Mouse (Mus musculus): ENCODE data around the gene Rab26. TPM values are rescaled to one million over a fixed set of nuclear protein-coding genes. Genes with fewer than 3 reads are reported as not detected.

Gene Rab26
- 0.71 and 1.4 TPM in 2 replicates for polyA plus RNA-seq (2012; rRNA removed)

DNA sequence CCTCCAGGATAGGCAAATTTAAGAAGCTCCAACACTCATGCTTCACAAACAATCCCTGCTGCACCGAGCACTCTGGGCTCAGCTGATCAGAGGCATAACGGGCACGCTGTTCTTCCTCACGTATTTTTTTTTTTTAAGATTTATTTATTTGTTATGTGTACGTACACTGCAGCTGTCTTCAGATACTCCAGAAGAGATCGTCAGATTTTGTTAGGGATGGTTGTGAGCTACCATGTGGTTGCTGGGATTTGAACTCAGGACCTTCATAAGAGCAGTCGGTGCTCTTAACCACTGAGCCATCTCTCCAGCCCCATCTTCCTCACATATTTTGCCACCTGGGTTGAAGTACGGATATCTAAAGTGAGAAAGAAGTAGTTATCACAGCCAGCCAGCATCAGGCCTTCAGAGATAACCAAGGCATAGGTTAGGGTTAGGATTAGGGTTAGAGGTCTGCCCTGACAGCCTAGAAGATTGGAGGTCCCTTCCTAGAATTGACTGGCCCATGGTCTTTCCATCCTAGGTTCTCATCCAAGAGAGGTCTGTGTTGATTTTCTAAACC is at the start of gene Rab26:
TSS of gene Rab26 (minus strand) at position 51 of the 559 bp plus-strand sequence.

DNA sequence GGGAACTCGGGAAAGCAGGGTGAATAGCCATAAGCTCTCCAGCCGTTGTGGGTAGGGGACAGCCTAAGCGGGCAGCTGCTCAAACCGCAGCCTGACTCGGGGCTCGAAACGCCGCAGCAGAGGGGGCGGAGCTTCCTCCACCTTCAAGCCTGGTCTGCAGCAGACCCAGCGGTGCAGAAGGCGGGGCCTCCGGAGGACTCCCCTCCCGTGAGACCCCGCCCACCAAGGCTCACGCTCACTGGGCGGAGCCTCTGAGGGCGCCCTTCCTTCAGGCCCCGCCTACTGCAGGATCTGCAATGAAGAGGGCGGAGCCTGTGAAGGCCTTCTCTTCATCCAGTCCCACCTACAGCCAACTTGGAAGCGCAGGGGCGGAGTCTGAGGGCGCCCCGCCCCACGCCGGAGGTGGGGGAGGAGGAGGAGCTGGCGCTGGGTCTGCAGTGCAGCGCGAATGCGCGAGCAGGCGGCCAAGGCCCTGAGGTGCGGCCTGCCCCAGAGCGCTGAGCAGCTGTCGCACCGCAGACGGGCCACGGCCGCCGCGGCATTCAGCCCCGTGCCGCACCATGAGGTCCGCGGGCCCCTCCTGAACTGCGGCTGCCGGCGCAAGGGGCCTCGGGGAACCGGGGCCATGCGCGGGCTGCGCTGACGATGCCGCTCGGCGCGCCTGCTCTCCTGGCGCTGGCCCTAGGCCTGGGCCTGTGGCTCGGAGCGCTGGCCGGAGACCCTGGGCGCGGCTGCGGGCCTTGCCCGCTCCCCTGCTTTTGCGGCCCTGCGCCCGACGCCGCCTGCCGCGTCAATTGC is 15.8 kb upstream of the Rab26 start, which contains the start of gene Pkd1:
TSS of gene Pkd1 (plus strand) at position 217 of the 798 bp plus-strand sequence.

DNA sequence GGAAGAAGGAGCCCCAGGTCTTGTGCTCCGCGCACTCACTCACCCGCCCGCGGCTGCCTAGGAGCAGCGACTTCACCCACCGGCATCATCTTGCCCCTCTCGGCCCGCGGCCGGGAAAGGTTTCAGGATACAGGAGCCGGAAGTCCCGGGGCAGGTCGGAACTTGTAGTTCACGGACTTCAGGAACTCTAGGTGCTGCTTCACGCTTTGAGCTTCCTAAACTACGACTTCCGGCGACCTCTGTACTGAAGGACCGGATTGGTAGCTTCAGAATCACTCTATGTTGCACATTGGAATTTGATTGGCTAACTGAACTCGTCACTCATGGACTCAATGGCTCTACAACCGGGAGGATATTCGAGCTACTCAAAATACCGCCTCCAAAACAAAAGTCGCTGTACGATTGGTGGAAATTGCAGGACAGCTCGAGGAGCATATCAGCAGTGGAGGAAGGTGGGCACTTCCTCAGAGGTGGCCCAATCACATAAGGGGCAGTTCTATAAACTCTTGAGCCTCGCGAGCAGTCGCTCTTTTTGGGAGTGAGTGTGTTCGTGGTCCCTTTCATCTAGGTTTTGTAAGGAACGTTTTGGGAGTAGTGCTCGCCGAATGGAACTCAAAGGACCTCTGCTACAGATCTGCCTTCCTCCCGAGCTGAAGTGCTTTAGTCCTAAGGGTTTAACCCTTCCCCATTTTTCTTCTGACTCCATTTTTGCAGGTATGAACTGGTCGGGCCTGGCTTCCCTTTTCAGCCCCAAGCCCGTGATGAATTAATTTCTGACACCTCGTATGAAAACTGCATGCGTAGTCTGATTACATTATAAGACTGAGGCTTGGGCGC is 6.1 kb downstream of the Rab26 start, which contains the start of gene Traf7:
TSS of gene Traf7 (minus strand) at position 216 of the 837 bp plus-strand sequence.

DNA sequence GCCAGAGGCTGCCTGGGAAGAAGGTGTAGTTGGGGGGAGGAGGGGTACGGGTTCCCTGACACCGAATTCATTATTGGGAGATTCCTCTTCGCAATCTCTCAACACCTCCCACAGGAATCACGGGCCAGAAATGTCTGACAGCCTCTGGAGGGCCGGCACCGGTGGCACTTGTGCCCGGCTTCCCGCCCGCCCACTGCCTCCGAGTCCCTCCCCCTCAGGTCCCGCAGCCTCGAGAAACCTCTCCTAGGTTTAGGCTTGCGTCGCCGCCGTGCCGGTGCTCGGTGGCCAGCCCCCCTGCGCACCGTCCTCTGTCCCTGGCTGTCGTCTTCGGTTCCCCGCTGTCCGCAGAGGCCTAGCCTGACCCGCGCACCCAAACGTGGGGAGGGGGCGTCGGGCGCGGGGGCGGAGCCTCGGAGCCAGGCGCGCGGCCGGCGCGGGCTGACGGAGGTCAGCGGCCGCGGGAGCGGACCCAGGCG is 45.8 kb downstream of the Rab26 start, which contains the start of gene Caskin1:
TSS of gene Caskin1 (plus strand) at position 416 of the 476 bp plus-strand sequence.

DNA sequence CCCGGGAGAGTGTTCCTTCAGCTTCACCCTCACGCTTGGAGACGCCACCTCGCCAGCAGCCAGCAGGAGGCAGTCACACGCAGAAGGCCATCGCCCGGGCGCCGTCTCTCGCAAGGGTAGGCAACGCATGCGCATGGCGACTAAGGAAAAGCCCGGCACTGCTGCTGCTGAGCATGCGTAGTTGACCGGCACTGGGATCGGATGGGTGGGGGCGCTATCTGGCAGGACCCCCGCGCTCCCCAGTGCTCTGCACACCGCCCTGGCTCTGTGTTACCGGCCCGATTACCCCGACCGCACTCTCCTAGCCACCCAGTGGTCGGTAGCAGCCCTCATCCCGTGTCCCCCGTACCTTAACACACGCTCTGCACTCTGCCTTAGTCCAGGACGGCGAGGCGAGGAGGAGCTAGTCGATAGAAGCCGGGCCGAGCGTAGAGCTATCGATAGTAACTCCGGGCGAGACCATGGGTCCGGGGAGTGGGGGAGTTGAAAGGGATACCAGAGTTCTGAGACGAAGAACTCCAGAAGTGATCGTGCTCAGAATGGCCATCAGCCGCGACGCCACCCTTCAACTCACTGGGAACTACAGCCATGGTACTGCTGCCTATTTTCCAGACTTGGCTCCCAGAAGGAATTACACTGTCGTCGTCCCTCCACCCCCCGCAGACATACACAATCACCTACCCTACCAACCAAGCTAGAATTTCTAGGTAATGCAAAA is 55.2 kb downstream of the Rab26 start, which contains the start of gene Mlst8:
TSS of gene Mlst8 (minus strand) at position 416 of the 718 bp plus-strand sequence.

Other genes with a start within 250 kb of the Rab26 start
- not detected in 2 replicates for gene Abca17, start 183.1 kb downstream of the Rab26 start, polyA plus RNA-seq (2012; rRNA removed)
- gene Abca3, start 182.3 kb downstream of the Rab26 start, polyA plus RNA-seq (2012; rRNA removed) = 31.5 and 35.2 TPM in 2 replicates
- 153 and 155 TPM in 2 replicates for gene Rnps1, start 119.6 kb downstream of the Rab26 start, polyA plus RNA-seq (2012; rRNA removed)
- gene Eci1, start 107.6 kb downstream of the Rab26 start, polyA plus RNA-seq (2012; rRNA removed) = 124 and 139 TPM in 2 replicates
- 7.9 and 13.4 TPM in 2 replicates for gene Dnase1l2, start 91.1 kb downstream of the Rab26 start, polyA plus RNA-seq (2012; rRNA removed)
- 146 and 150 TPM in 2 replicates for gene E4f1, start 63.9 kb downstream of the Rab26 start, polyA plus RNA-seq (2012; rRNA removed)
- gene Pgp, start 63.8 kb downstream of the Rab26 start, polyA plus RNA-seq (2012; rRNA removed) = 123 and 142 TPM in 2 replicates
- 0.92 and 1.0 TPM in 2 replicates for gene Bricd5, start 60.3 kb downstream of the Rab26 start, polyA plus RNA-seq (2012; rRNA removed)
- 40.6 and 58.0 TPM in 2 replicates for gene Mlst8, start 55.1 kb downstream of the Rab26 start, polyA plus RNA-seq (2012; rRNA removed)
- 49.0 and 53.5 TPM in 2 replicates for gene Caskin1, start 45.6 kb downstream of the Rab26 start, polyA plus RNA-seq (2012; rRNA removed)
- 253 and 318 TPM in 2 replicates for gene Traf7, start 6.3 kb downstream of the Rab26 start, polyA plus RNA-seq (2012; rRNA removed)
- 158 and 173 TPM in 2 replicates for gene Pkd1, start 15.6 kb upstream of the Rab26 start, polyA plus RNA-seq (2012; rRNA removed)
- gene Tsc2, start 98.4 kb upstream of the Rab26 start, polyA plus RNA-seq (2012; rRNA removed) = 200 and 211 TPM in 2 replicates
- gene Nthl1, start 98.5 kb upstream of the Rab26 start, polyA plus RNA-seq (2012; rRNA removed) = 33.4 and 40.4 TPM in 2 replicates
- 154 and 188 TPM in 2 replicates for gene Slc9a3r2, start 116.1 kb upstream of the Rab26 start, polyA plus RNA-seq (2012; rRNA removed)
- 0.40 and 0.53 TPM in 2 replicates for gene Npw, start 124.2 kb upstream of the Rab26 start, polyA plus RNA-seq (2012; rRNA removed)
- 118 and 131 TPM in 2 replicates for gene Zfp598, start 135.5 kb upstream of the Rab26 start, polyA plus RNA-seq (2012; rRNA removed)
- 1.6 and 1.7 TPM in 2 replicates for gene Syngr3, start 155.7 kb upstream of the Rab26 start, polyA plus RNA-seq (2012; rRNA removed)
- gene Gfer, start 161.9 kb upstream of the Rab26 start, polyA plus RNA-seq (2012; rRNA removed) = 40.5 and 66.7 TPM in 2 replicates
- gene Noxo1, start 162.0 kb upstream of the Rab26 start, polyA plus RNA-seq (2012; rRNA removed) = 19.1 and 19.6 TPM in 2 replicates
- 105 and 112 TPM in 2 replicates for gene Tbl3, start 173.4 kb upstream of the Rab26 start, polyA plus RNA-seq (2012; rRNA removed)
- 0.34 and 1.4 TPM in 2 replicates for gene Rnf151, start 183.9 kb upstream of the Rab26 start, polyA plus RNA-seq (2012; rRNA removed)
- gene Rps2, start 183.9 kb upstream of the Rab26 start, polyA plus RNA-seq (2012; rRNA removed) = 4,445 and 4,526 TPM in 2 replicates
- gene Ndufb10, start 190.3 kb upstream of the Rab26 start, polyA plus RNA-seq (2012; rRNA removed) = 198 and 335 TPM in 2 replicates
- gene Rpl3l, start 193.6 kb upstream of the Rab26 start, polyA plus RNA-seq (2012; rRNA removed) = not detected in 2 replicates
- gene Msrb1, start 202.4 kb upstream of the Rab26 start, polyA plus RNA-seq (2012; rRNA removed) = 42.7 and 55.4 TPM in 2 replicates
- gene Hs3st6, start 218.8 kb upstream of the Rab26 start, polyA plus RNA-seq (2012; rRNA removed) = 8.5 and 15.0 TPM in 2 replicates